Mouse (Mus musculus): Measurements from ENCODE around the gene Egln2. TPM values are rescaled to one million over a fixed set of nuclear protein-coding genes. Genes with fewer than 3 reads are reported as not detected.

Gene Egln2
- total RNA-seq (2021), result 100 to 1,000 TPM; 107 to 108 TPM
- long read RNA-seq, experiment 1, transcript Egln2-201 (6 exons, 2,107 nt), result major isoform, 314 of 459 reads
- long read RNA-seq, experiment 1, transcript Egln2-202 (6 exons, 1,756 nt), result minor isoform, 16 of 459 reads
- long read RNA-seq, experiment 1, partial matches to known transcripts, result 25 of 459 reads
- long read RNA-seq, experiment 1, other reads (novel, unspliced or antisense), result 104 of 459 reads
- long read RNA-seq, experiment 2, transcript Egln2-202 (6 exons, 1,756 nt), result minor isoform, 6 of 373 reads
- long read RNA-seq, experiment 2, transcript Egln2-201 (6 exons, 2,107 nt), result major isoform, 261 of 373 reads
- long read RNA-seq, experiment 2, partial matches to known transcripts, result 18 of 373 reads
- long read RNA-seq, experiment 2, other reads (novel, unspliced or antisense), result 88 of 373 reads

DNA sequence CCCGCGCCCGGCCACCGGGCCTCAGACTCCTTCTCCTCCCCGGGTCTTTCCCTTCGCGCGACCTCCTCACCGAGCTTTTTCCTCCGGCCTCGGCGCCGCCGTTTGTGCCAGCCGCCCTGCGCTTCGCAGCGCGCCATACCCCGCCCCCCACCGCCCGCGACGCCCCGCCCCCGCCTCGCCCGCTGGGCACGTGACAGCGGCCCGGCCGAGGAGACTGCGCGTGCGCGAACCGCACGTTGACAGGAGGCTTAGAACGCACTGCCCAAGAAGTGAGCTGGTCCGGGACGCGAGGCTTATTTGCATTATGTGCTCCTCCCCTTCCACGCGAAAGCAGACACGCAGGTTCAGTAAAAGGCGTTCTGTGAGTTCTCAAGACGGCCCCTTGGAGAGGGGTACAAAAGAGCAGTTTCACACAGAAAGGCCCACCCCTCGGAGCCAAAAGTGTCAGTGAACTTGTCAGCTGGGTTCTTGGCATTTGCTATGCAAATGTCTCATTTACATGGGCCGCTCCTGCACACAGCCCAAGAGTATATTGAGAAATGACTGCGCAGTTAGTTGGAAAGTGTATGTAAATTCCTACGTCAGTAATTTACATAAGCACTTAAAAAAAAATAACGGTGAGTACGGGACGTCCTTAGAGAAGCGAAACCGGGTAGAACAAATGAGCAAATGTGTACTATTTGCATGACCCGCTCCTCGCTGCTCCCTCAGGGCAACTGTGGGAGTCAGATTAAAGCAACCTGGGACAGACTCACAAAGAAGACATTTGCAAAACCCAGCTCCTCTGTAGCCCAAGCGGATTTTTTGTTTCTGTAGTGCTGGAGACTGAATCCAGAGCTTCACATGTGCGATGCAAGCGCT lies at the start of gene Egln2:
Gene Egln2 (minus strand): TSS at position 189 of the 861 bp plus-strand sequence.
- DNase-seq (ENCODE audit: low spot score), result peak; percentile 94

- no peak for DNase-seq (ENCODE audit: low spot score)
Measured at GRCm38 (mm10) chr7:27212626-27213025, 46.0 kb upstream of the Egln2 start.

DNA sequence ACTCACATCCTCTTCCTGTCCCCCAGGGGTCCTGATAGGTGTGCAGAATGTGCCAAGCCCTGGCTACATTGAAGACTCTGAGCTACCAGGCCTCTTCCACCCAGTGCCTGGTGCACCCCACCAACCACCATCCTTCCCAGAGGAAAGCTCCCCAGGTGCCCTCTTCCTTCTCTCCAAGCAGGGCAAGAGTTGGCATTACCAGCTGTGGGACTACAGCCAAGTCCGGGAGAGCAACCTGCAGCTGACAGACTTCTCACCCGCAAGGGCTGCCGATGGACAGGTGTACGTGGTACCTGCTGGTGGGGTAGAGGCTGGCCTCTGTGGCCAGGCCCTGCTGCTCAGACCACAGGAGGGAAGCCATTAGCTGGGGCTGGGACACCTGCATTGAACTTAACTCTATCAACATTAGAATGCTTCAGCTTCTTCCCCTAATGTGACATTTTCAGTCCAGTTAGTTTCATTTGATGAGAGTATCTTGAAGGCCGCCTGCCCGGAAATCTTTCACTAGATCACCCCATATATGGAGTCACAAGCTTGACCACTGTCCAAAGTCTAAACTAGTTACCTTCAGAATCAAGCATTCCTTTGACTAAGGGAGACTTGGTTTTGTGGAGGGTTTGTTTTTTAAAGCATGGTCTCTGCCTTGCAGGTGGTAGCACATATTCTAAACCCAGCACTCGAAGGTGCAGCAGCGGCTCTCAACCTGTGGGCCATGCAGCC lies 37.3 kb upstream of the Egln2 start:
- no peak for DNase-seq (ENCODE audit: low spot score)

DNA sequence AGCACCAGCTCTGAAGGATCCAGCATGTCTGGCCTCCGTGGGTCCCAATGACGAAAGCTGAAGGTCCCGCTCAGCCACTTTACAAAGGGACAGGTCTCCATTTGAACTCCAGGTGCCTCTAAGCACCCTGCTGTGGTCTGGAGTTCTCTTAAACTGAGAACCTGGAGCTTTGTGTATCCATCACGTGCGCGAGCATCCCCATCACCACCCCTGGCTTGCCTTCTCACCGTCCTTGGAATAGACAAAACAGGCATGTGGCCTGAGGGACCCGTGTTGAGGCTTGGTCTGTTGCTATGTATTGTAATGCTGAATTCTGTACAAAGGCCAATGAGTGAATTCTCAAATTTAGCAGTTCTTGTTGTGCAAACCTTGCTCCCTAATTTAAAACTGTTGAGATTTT lies 32.2 kb upstream of the Egln2 start:
- DNase-seq (ENCODE audit: low spot score), result no peak

DNA sequence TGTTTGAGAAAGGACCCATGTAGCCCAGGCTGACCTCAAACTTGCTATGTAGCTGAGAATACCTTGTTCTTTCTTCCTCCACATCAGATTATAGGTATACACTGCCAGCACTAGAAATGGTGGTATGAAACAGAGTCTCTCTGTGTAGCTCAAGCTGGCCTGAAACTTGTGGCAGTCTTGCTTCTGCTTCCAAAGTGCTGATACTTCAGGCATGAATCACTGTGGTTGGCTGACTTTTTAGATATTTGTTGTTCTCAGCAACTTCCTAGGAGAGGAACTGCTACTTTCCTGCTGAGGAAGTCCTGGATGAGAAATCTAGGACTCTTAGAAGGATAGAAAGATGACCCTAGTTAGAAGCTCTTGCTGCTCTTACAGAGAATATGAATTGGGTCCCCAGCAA lies 31.8 kb upstream of the Egln2 start:
- DNase-seq (ENCODE audit: low spot score), result no peak

DNA sequence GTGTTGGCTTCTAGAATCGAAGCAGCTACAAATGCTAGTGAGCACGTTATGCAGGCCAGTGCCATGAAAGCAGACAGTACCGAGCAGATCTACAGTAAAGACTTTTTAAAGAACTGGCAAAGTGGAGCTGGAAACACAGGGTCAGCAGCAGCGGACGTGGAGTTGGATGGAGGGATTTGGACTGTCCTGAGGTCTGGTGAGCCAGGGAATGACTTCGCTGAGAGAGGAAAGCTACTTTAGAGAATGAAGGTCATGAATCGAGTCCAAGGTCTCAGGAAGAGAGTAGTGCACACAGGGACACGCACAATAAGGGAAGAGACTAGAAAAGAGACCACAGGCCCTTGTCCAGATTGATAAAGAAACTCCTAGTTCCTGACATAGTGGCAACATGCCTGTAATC lies 31.0 kb upstream of the Egln2 start:
- no peak for DNase-seq (ENCODE audit: low spot score)

DNA sequence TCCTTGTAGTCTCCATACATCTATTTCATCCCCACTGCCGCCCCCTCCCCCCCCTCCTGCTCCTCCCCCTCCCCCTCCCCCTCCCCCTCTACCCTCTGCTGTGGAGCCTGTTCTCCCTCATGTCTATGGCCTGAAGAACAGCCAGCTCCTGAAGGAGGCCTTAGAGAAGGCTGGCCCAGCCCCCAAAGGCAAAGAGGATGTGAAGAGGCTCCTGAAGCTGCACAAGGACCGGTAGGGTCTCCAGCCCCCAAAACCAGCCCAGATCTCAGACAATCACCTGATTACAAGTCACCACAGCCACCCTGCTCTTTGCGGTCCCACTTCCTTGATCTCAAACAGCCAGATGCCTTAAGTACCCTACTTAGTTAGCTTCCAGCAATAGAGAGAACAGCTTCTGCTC lies 30.5 kb upstream of the Egln2 start:
- DNase-seq (ENCODE audit: low spot score), result no peak

- DNase-seq (ENCODE audit: low spot score), result peak; percentile 98
Measured at GRCm38 (mm10) chr7:27195681-27196611, 29.3 kb upstream of the Egln2 start, which contains the start of the genes BC024978 and Snrpa. BC024978 (plus strand) TSS chr7:27195781. Snrpa (minus strand) TSS chr7:27196271.

- no peak for DNase-seq (ENCODE audit: low spot score)
Measured at GRCm38 (mm10) chr7:27193731-27194130, 27.1 kb upstream of the Egln2 start.

DNA sequence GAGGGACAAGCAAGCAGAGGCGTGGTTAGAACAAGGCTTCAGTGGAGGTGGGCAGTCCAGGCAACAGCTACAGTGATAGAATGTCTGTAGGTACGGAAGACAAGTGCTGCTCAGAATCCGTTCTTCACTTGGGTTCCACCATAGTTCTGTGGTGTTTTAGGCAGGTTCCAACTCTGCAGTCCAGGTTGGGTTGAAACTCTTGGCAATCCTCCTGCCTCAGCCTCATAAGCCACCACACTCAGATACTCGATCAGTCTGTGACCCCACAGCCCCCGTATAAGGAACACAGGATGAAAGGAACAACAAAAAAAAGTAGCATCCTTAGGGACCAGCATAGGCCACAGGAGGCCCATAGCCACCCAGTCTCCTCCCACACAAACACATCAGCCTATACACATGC lies 25.8 kb upstream of the Egln2 start:
- DNase-seq (ENCODE audit: low spot score), result no peak

DNA sequence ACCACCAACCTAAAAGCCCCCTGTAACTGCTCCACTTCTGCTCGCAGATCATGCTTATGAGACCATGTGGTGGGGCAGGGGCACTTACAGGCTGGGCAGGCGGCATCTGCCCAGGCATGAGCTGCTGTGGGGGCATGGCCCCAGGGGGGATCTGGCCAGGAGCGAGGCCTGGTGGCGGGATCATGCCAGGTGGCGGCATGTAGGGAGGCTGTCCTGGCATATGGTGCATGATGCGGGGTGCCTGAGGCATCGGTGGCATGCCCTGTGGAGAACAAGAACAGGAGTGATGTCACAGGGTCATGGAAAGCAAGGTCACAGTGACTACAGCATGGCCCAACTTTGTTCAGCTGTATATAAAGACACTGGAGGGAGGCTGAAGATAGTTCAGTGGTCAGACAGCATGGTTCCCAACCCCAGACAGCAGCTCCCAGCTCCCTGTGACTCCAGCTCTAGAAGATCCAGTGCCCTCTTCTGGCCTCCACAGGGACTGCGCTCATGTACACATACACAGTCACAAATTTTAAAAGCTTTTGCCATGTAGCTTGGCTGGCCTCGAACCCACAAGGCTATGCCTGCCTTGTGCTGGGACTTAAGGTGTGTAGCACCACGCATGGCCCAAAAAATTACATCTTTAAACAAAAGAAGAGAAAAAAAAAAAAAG lies 22.8 kb upstream of the Egln2 start:
- DNase-seq (ENCODE audit: low spot score), result no peak

DNA sequence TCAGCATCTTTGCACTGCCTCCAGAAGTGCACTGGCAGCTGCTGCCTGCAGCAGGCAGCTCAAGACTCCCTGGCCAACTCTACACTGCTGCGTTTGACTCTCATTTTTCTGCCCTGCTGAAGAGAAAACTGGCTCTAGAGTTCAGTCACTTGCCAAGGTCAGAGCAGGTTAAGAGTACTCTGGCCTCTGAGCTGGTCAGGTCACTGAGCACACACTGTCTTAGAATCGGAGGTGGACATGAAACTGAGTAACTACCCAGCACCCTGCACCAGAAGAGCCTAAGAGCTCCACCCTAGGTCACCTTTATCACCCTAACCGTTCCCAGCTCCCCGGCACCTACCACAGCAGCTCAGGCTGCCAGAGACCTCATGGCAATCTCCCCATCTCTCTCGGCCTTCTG lies 19.4 kb upstream of the Egln2 start:
- no peak for DNase-seq (ENCODE audit: low spot score)

GRCm38 (mm10) chr7:27184964-27185363 lies 18.4 kb upstream of the Egln2 start:
- no peak for DNase-seq (ENCODE audit: low spot score)

GRCm38 (mm10) chr7:27182498-27182897 lies 15.9 kb upstream of the Egln2 start:
- no peak for DNase-seq (ENCODE audit: low spot score)

DNA sequence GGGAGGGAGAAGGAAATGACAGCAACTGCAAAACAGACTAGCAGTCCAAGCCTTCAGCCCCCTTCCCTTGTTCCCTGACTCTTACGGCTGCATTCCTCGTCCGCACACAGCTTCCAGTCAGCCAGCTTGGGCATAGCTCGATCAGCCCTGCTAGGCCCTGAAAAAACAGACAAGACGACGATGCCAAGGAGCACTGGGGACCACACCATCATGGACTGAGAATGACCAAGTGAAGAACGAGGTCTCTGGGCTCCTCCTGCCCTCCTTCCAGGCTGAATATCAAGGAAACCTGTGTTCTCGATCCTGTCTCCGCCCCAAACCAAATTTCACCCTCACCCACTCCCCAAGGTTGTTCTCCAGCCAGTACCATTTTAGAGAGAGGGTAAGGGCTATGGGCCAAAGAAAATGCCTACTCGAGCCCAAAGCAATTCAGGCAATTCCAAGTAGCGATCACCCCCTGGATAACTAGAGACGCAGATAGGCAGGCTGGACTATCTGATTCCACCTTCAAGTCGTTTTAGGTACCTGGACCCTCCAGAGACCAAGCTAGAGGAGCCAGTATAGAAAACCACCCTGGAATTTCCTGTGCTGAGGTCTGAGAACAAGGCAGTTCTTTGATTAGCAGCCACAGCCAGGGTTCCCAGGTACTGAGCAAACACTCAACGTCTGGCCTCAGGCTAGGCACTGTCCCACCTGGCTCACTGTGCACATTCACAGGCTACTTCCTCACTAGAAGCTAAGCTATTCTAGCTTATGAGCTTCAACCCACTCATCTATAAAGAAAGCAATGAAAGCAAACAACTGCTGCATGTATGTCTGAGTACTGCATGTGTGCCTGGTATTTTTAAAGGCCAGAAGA lies 14.5 kb upstream of the Egln2 start, which contains the start of the genes Gm21983 and Mia:
Gene Gm21983 (minus strand): TSS at position 250 of the 859 bp plus-strand sequence.
Gene Mia (minus strand): TSS at position 321 of the 859 bp plus-strand sequence.
- DNase-seq (ENCODE audit: low spot score), result no peak

DNA sequence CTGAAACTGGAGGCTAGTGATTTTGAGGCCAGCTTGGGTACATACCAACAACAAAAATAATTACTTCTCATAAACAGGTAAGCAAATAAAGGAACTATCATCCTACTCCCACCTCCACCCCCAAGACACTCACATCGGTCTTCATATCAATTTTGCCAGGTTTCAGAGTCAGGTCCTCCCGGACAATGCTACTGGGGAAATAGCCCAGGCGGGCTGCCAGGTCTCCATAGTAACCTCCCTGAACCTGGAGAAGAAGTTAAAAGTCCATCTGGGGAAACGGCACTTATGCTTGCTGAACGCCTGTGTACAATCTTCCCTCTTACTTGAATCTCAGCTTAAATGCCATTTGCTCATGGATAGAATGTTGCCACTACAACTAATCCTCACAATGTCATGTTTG lies 13.4 kb upstream of the Egln2 start:
- peak; percentile 42 for DNase-seq (ENCODE audit: low spot score)

GRCm38 (mm10) chr7:27179217-27179918 lies 12.8 kb upstream of the Egln2 start:
- no peak for DNase-seq (ENCODE audit: low spot score)

Measured in gastrocnemius, adult 18-20 months (tissue).